Mouse (Mus musculus): Measurements from ENCODE around the gene Sh3bp5l.

GRCm38 (mm10) chr11:58324614-58325229 is 5.8 kb upstream of the Sh3bp5l start:
- TF ChIP-seq POLR2A (IDR thresholded peaks at IDR 0.05; ENCODE audit: insufficient read length, low read depth) (no peak), TCF12 (IDR thresholded peaks at IDR 0.05; ENCODE audit: insufficient read depth, poor library complexity, severe bottlenecking) (no peak), CEBPB (IDR thresholded peaks at IDR 0.05; ENCODE audit: insufficient read depth, poor library complexity, severe bottlenecking) (no peak), POLR2AphosphoS2 (IDR thresholded peaks at IDR 0.05; ENCODE audit: insufficient read length, low read depth) (no peak), E2F4 (IDR thresholded peaks at IDR 0.05; ENCODE audit: insufficient read depth) (no peak), USF1 (IDR thresholded peaks at IDR 0.05; ENCODE audit: low read depth) (no peak), TCF3 (IDR thresholded peaks at IDR 0.05; ENCODE audit: insufficient read length, low read depth) (no peak), SRF (IDR thresholded peaks at IDR 0.05; ENCODE audit: control insufficient read depth, insufficient read length, low read depth) (no peak)
